Mouse (Mus musculus) A20 (cell line): ENCODE measurements at regions not wholly inside any gene's neighbourhood (a gene's known extent, or its start where the extent isn't known, plus 50 kb on each side); places are given as distances from the start of the nearest gene placed in this dataset.

Experiments
- DNase-seq: peaks from one replicate; pipeline ENCODE4 v3.0.0-alpha.2; 2011; ENCODE audit warnings: low read depth, low spot score

DNA sequence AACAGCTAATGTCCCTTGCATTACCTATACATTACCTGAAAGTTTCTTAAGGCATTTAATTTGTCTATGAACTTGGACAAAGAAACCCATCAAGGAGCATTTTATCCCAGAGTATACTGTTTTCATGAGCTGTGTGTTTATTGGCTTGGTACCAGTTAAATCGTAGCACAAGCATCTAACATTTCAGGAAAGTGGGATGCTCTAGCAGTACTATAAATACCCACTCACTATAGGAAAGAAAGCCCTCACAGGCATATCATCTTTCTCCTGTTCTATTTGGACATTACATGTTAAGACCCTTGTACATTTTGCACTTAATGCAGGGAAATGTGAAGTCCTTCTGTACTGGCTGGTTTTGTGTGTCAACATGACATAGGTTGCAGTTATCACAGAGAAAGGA is 163.9 kb downstream of the Ptprc start:
- DNase-seq, result no peak

- no peak for DNase-seq
Measured at GRCm38 (mm10) chr1:138010910-138011477, 164.5 kb downstream of the Ptprc start.

DNA sequence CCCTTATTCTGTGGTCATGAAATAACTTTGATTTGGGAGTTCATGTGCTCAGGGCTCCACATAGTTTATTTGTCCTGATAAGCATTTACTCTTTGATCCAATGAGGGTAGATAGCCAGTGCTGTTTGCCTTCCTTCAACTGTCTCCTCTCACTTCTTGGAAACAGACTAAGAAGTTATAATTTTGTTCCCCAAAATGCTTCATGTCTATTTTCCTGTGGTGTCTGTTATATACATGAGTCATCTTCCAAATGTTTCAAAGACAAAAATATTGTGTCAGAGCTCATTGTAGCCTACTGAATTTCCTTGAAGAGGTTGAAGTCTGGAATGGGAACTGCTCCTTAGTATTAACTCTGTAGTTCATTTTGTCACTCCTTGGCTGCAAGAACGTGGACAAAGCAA is 168.7 kb downstream of the Ptprc start:
- DNase-seq, result no peak

- DNase-seq, result no peak
Measured at GRCm38 (mm10) chr1:138004319-138004718, 171.2 kb downstream of the Ptprc start.

DNA sequence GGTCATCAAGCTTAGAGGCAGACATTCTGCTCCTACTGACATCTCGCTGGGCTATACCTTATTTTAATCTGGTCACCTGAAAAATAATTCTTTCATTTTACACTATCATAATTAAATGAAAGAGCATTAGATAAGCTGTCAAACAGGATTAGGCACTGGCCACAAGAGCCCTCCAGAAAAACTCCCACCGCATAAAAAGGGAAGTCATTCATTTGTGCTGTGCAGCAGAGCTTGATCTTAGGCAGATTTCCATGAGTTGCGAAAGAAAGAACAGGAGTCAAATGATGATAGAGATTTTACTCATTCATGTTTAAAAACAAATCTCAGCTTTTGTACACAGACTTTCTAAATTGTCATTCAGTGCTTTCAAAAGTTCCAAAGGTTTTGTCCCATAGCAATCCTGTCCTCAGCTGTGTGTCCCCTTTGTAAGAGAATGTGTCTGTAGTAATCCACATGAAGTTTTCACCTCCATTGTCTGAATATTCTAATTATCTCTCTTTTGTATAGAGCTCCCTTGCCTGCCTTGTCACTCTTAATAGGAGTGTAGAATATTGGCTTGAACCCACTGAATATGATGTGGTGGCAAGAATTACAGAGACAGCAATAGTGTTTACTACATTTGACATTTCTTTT is 176.1 kb downstream of the Ptprc start:
- DNase-seq, result no peak

GRCm38 (mm10) chr1:137996041-137996440 is 179.5 kb downstream of the Ptprc start:
- no peak for DNase-seq

DNA sequence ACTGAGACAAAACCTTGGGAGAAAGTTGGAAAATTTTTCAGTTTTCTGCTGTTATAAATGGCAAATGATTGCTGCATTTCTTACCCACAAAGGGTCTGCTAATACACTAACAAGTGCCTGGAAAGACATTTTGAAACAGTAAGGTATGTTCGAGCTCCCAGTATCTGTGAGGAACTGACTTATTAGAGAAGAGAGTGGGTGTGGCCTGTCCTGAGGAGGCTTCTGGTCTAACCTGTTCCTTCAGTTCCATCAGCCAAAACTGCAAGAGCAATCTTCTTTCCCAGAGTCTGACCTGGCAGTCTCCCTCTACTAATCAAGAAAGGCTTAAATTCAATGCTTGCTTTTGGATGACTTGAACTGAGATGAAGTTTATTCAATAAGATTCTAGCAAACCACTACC is 183.6 kb downstream of the Ptprc start:
- DNase-seq, result no peak

GRCm38 (mm10) chr1:137991412-137991811 is 184.1 kb downstream of the Ptprc start:
- no peak for DNase-seq

- no peak for DNase-seq
Measured at GRCm38 (mm10) chr1:137973406-137973805, 202.1 kb downstream of the Ptprc start.

GRCm38 (mm10) chr1:137972620-137973350 is 202.7 kb downstream of the Ptprc start:
- no peak for DNase-seq

- no peak for DNase-seq
Measured at GRCm38 (mm10) chr1:137966151-137966836, 209.2 kb downstream of the Ptprc start.

DNA sequence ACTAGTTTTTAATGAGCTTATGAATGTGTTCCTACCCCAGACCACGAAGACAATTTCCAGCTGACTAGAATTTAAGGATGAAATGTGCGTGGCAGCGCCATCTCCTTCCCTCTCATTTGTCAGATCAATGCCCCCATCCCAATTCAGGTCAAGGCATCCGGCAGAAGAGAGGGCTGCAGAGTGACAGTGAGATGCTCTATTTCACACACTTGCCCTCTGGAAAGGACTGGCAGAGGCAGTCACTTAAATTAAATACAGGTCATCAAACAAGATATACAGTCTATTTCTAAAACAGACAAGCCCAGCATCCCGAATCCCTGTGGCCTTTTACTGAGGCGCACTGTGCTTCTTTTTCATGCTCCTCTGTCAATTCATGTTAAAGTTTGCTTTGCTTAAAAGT is 211.9 kb downstream of the Ptprc start:
- no peak for DNase-seq

GRCm38 (mm10) chr1:137958040-137958439 is 217.5 kb downstream of the Ptprc start:
- no peak for DNase-seq

DNA sequence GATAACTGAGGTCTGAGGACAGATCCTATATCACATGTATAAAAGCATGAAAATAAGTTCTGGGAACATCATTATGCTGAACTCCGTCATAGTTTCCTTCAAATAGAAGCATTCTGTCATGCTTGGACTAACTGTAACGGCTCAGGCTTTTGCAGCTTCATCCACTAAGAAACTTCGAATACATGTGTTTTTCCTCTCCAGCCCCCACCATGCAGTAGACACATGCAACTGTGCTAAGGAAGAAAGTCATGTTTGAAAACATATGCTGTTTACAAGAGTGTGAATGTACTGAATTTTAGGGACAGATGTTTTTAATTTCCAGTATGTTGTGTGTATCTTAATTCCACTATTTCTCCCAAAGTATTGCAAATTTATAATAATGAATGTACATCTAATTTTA is 219.5 kb downstream of the Ptprc start:
- DNase-seq, result no peak

GRCm38 (mm10) chr1:137955139-137955538 is 220.4 kb downstream of the Ptprc start:
- DNase-seq, result no peak

DNA sequence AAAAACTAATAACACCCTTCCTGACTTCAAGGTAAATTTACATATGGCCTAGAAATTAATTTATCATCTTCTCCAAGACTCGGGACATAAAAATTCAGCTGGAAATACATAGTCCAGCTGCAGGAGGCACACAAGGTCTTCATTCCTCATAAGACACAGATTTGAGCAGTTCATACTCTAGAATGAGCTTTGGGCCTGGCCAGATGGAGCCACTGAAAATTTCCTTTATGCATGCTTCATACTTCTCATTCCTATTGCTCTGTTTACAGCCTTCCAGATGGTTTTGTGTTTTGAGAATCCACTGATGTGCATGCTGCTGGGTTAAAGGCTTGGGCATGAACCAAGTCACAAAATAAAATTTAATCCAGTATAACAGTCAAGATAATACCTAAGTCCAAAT is 222.1 kb downstream of the Ptprc start:
- DNase-seq, result no peak

DNA sequence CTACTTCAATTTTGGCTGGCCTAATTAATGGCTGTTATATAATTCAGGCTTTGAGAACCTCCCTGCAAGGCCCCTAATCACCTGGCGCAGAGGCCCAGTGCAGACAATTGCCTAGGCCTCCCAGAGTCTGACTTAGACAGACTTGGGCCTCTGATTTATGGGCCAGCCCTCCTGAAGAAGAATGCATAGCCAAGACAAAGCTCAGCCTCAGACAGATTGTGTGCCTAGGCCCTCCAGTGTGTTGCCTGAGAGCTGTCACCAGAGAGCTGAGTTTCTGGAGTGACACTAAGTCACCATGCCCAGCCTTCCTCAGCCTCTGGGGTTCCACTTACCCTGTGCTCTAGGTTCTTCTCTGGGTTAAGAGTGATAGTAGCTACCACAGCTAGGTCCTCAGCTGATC is 222.7 kb downstream of the Ptprc start:
- no peak for DNase-seq

GRCm38 (mm10) chr1:137947900-137948299 is 227.6 kb downstream of the Ptprc start:
- DNase-seq, result no peak

GRCm38 (mm10) chr1:137941776-137942522 is 233.6 kb downstream of the Ptprc start:
- DNase-seq, result no peak

DNA sequence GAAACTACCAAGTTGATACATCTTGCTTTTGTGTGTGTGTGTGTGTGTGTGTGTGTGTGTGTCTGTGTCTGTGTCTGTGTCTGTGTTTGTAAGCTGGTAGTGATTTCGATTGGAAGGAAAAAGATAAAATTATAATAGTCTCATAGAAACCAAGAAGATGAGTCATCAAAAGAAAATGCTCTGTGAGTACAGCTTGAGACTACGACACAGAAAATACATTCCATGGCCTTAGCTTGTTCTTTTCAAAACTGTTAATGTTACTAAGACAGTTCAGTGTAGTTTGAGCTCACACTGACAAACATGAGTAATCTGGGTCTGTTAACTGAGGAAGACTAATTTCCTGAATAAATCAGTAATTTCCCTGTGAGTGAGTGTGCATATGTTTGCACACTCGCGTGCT is 239.8 kb downstream of the Ptprc start:
- no peak for DNase-seq

- no peak for DNase-seq
Measured at GRCm38 (mm10) chr1:137929764-137930163, 245.7 kb downstream of the Ptprc start.

DNA sequence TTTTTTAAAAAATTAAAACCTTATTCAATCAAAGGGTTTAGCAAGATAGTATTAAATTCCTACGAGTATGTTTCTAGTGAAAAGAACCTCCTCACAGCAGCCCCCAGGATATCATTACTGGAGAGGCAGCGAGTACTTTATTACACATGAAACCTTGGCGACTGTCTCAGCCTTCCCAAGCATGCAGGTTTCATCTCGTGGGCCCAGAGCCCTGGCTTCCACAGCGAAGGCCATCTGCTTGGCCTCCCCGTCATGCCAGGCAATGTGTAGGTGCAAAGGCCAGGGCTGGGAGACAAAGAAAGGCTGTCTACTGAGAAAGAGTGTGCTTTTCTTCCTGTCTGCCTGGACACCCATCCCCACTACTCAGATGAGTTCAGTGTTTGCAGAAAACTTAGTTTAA is 247.0 kb downstream of the Ptprc start:
- no peak for DNase-seq
